Mouse (Mus musculus) gastrocnemius, adult 2 months (tissue): ENCODE results near the gene Bloc1s5. TPM values are rescaled to one million over a fixed set of nuclear protein-coding genes. Genes with fewer than 3 reads are reported as not detected.
"Not testable (repeated sequence)": the region's sequence is repeated elsewhere in the genome, so short reads cannot be mapped to it uniquely, and the experiment has no call there.

ENCODE experiments used
- DNase-seq: peaks from one replicate; pipeline ENCODE4 v3.0.0; 2022
- H3K27ac ChIP-seq: fragments of 200-600 bp; 2 replicates; pipeline ENCODE4 v1.8.1; 2022; ENCODE audit warnings: mild to moderate bottlenecking
- H3K4me3 ChIP-seq: fragments of 200-600 bp; 2 replicates; pipeline ENCODE4 v1.8.1; 2022; ENCODE audit warnings: mild to moderate bottlenecking, moderate library complexity
- CTCF ChIP-seq: fragments of 200-600 bp; IDR thresholded peaks from 2 replicates; pipeline ENCODE4 v1.8.1; 2022; ENCODE audit warnings: antibody characterized with exemption, mild to moderate bottlenecking, moderate library complexity
- intact Hi-C: fragments of 180-260 bp; cut with DNase I; formaldehyde crosslinking; loops from one replicate; pipeline ENCODE4 v1.15.1; 2025
- total RNA-seq, 2 experiments: library from RNA; stranded (reverse); gene quantifications; 2 replicates each; pipeline ENCODE4 v1.2.3; 2021

Gene Bloc1s5
- total RNA-seq, 2 experiments from 2014 or later, result 4.9 to 5.4 TPM

DNA sequence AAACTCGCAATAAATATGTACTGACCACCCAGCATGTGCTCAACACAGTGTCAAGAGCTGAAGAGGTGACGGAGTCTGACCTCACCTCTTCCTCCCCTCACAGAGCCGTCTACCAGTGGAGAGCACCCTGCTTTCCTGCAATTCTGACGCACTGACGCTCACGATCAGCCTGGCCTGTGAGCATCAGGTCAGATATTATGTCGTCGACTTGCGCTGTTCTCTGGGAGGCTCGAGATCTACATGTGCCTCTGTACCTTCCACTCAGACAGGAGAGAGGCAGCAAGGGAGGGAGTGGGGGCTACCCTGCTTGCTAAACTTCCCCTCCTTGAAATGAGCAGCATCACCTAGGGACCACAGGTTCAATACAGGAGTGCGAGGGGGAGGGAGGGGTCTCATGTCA, 3.8 kb upstream of the Bloc1s5 start:
- TF ChIP-seq CTCF, result no peak
- Histone ChIP-seq H3K27ac (no peak overlapping the region), H3K4me3 (no peak overlapping the region)
- intact Hi-C loops, result loop anchor here (10.0 kb wide), 1 partner anchor 434 kb away; the partner anchor contains the start of gene Snrnp48
- DNase-seq, result no peak

- no peak for DNase-seq
- no peak for TF ChIP-seq CTCF
- intact Hi-C loops, result loop anchor here (10.0 kb wide), 1 partner anchor 430 kb away; the partner anchor contains the start of gene Snrnp48
- H3K4me3 ChIP-seq, result peak overlapping the region; percentile 85
- peak overlapping the region; percentile 92 for H3K27ac ChIP-seq
Measured at GRCm38 (mm10) chr13:38634256-38634799, 581 bp downstream of the Bloc1s5 start.

DNA sequence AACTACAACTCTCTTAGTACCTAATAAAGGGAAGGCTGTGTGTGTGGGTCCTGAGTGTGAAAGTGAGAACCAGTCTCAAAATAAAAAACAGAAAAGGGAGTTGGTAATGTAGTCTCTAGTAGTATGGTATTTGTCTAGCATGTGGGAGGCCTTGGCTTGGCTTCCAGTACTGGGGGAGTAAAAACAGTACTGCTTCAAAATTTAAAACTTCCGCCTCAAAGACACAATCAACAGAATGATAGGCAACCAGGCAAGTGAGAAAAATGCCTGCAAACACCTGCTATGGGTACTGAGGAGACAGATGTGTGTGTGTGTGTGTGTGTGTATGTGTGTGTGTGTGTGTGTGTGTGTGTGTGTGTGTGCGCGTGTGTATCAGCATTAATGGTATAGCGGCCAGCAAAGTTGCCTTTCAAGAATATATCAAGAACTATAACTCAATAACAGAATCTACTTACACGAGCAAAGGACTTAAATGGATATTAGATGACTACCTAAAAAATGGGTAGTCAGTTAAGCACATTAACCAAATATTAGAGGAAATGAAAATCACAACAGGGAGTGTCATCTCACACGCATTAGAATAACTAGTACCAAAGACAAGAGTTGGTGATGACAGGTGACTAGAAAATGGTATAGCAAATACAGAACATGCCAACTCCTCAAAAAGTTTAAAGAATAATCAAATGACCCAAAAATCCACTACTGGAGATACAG, 1.5 kb downstream of the Bloc1s5 start:
- no peak overlapping the region for H3K4me3 ChIP-seq
- no peak for TF ChIP-seq CTCF
- H3K27ac ChIP-seq, result no peak overlapping the region
- no peak for DNase-seq
- intact Hi-C loops, result loop anchor here (10.0 kb wide), 1 partner anchor 429 kb away; the partner anchor contains the start of gene Snrnp48

DNA sequence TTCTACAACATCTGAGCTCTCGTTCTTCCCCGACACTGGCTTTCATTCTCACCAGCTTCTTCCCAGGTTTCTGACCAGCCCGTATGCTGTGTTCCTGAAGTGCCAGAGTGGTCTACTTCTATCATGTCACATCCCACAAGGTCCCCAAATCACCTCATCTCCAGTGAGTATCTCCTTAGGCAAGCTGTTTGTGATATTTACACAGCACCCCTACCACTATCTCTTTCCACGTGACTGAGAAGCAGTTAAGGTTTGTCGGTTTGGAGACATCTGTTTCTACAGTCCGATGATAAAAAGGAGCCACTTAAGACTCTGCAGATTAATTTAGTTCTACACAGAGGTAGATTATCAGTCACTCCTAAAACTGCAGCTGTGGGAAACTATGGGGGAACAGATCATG, 2.4 kb downstream of the Bloc1s5 start:
- DNase-seq, result no peak
- Histone ChIP-seq H3K4me3 (no peak overlapping the region), H3K27ac (no peak overlapping the region)
- intact Hi-C loops, result loop anchor here (10.0 kb wide), 1 partner anchor 428 kb away; the partner anchor contains the start of gene Snrnp48
- no peak for TF ChIP-seq CTCF

DNA sequence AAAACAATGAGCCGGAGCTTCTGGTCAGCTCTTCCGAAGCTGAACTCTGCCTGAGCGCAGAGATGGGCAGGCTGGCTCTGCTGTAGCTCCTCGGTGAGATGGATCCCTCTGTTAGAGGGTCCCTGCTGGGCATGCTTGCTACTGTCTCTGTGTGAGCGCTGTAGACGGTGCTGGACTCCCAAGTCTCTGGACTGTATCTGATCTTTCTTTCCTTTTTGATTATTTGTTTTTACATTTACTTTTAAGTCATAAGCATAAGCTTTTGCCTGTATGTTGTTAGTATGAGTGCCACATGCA, 8.7 kb downstream of the Bloc1s5 start:
- no peak for DNase-seq
- intact Hi-C loops, result loop anchor here (10.0 kb wide), 1 partner anchor 561 kb away; no protein-coding TSS in a partner anchor
- no peak overlapping the region for H3K4me3 ChIP-seq
- no peak overlapping the region for H3K27ac ChIP-seq
- TF ChIP-seq CTCF, result no peak

DNA sequence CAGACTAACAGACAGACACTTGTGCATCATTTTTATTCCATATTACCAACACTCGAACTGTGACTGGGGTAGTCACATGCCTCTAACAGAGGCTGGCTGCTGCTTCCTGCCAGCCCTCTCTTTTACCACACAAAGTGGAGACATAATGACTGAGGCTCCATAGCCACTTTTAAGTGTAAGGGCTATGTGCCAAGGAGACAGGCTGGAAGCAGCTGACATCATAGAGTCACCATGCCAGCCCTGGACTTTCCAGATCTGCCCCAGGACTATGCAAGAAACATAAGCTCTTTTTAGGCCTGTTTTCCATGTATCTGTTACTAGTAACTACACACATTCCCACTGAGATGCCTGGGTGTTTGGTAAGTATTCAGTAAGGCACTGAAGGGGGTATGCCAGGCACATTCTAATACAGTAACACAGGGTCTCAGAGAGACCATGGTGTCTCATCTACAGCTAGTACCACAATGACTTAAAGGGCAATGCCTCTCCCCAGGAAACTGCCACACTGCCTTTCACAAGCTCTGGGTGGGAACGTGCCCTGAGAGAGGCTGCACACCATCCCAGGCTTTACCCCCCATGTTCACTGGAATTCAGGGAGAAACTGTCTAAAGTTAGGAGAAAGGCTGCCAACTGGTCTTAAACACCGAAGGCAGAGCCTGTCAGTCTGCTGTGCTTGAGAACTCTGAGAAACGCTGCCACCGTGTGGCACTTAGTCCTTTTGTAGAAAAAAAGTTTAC, 9.2 kb downstream of the Bloc1s5 start:
- TF ChIP-seq CTCF, result peak; percentile 46
- intact Hi-C loops, result loop anchor here (10.0 kb wide), 1 partner anchor 561 kb away; no protein-coding TSS in a partner anchor
- Histone ChIP-seq H3K4me3 (no peak overlapping the region), H3K27ac (no peak overlapping the region)
- no peak for DNase-seq

DNA sequence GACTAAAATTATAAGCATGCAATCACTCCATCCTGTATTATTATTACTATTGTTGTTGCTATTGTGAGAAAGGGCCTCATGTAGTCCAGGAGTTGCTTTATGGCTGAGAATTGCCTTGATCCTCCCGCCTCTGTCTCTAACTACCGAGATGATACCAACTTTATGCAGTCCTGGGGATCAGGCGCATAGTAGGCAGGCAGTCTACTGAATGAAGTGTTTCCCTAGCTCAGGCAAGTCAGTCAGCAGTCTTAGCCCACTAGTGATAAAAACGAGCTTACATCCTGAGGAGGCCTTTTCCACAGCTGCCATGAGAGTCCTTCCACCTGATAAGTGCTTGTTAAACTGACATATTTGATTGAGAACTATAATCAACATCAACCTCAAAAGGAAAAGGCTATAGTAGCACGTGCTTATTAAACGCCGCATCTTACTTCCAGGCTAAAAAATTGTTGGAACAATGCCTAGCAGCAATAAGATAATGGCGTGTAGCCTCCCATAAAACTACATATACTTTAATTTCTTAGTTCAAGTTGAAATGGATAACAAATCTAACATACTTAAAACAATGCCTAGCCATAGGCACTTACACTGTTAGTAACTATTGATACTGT, 10.5 kb downstream of the Bloc1s5 start:
- Histone ChIP-seq H3K4me3 (no peak overlapping the region), H3K27ac (no peak overlapping the region)
- intact Hi-C loops, result loop anchor here (10.0 kb wide), 1 partner anchor 560 kb away; no protein-coding TSS in a partner anchor
- no peak for TF ChIP-seq CTCF
- no peak for DNase-seq

DNA sequence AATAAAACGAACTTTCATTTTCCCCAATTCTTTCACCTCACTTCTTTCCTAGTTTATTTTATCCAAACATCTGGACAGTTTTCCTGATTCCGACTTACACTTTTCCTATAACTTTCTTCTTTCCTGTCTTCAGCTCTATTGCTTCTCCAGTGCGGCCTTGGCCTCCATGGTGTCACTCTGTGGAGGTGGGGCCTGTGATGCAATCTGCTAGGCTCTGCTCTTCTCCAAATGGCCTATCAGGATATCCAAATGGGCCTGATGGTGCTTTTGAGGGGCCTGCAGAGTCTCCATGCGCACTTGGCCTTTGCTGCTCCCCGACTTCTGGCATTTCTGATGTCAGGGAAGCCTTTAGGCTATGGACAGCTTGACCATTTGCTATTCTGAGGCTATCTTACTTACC, 11.6 kb downstream of the Bloc1s5 start:
- no peak overlapping the region for H3K4me3 ChIP-seq
- TF ChIP-seq CTCF, result no peak
- no peak overlapping the region for H3K27ac ChIP-seq
- intact Hi-C loops, result loop anchor here (10.0 kb wide), 1 partner anchor 558 kb away; no protein-coding TSS in a partner anchor
- DNase-seq, result no peak

- H3K27ac ChIP-seq, DNase-seq, intact Hi-C loops, H3K4me3 ChIP-seq: not testable (repeated sequence)
Measured at GRCm38 (mm10) chr13:38618001-38618630, 16.8 kb downstream of the Bloc1s5 start.

- Histone ChIP-seq H3K27ac (no peak overlapping the region), H3K4me3 (no peak overlapping the region)
- intact Hi-C loops, result no loop called here
- no peak for DNase-seq
- no peak for TF ChIP-seq CTCF
Measured at GRCm38 (mm10) chr13:38616887-38617286, 18.0 kb downstream of the Bloc1s5 start.

- intact Hi-C loops, result no loop called here
- no peak for DNase-seq
- TF ChIP-seq CTCF, result no peak
- Histone ChIP-seq H3K27ac (no peak overlapping the region), H3K4me3 (no peak overlapping the region)
Measured at GRCm38 (mm10) chr13:38615656-38616055, 19.3 kb downstream of the Bloc1s5 start.

DNA sequence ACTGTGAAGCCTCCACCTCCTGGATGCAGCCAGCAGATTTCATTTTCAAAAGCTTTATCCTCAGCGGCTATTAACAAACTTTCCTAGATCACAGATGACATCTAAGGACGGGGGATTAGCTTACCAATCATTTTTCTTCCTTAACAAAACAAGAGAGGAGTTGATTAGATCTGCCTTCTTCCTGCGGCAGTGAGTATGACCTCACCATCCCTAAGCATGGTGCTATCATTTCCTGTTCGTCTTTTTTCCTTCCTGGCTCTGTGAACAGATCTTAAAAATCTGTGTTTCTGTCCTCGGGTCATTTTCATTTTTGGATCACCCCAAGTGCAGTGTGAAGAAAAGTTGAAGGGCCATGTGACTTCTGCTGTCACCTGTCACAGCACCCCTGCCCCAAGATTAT, 20.6 kb downstream of the Bloc1s5 start:
- TF ChIP-seq CTCF, result no peak
- intact Hi-C loops, result no loop called here
- Histone ChIP-seq H3K4me3 (no peak overlapping the region), H3K27ac (peak overlapping the region; percentile 31; the same call in 1 of the 2 replicates)
- DNase-seq, result no peak
